ENCODE assay signal across 22 mouse cellular contexts in genomic region chr9:44713080-44713479, GRCm38 (mm10). TPM values are rescaled to one million over a fixed set of nuclear protein-coding genes. Genes with fewer than 3 reads are reported as not detected.
DNase-seq lines count a peak whose midpoint lies in the region; ATAC-seq and TF ChIP-seq lines count a peak whose summit lies in the region.
"Had no signal": no experiment of that assay in that cellular context is flagged by ENCODE, and none has a peak within 500 bp of the region (broad histone marks: within the 10 kb centered on the region; RNA-seq: fewer than 3 reads in every experiment).

No protein-coding gene starts in this region.

- H3K9me3 ChIP-seq in lung, postnatal 0 days (ENCODE audit: low read length) = no peaks in the 10 kb centered on the region
- no peaks in the 10 kb centered on the region for H3K9me3 ChIP-seq in intestine, postnatal 0 days (ENCODE audit: control insufficient read depth)
- H3K9me3 ChIP-seq: forebrain, embryonic 13.5 days; heart, embryonic 12.5 days; hindbrain, embryonic 15.5 days; limb, embryonic 13.5 days had no signal

- no peak overlapping the region for H3K4me3 ChIP-seq in lung, postnatal 0 days (ENCODE audit: low read depth, low read length)
- H3K4me3 ChIP-seq in lung, adult 2 months (replicated peaks; ENCODE audit: extremely low read depth, low read depth, low read length) = no peak overlapping the region
- H3K4me3 ChIP-seq in intestine, postnatal 0 days (ENCODE audit: low read depth, low read length) = no peak overlapping the region
- no peak overlapping the region for H3K4me3 ChIP-seq in olfactory bulb, adult 2 months (ENCODE audit: insufficient read depth, low read depth, low read length)
- H3K4me3 ChIP-seq: forebrain, embryonic 13.5 days; heart, embryonic 12.5 days; hindbrain, embryonic 15.5 days; limb, embryonic 13.5 days had no signal

- 78% methylated on average over 6 of the region's 6 CpGs for WGBS in lung, postnatal 0 days
- WGBS in lung, adult 2 months = 62% methylated on average over 6 of the region's 6 CpGs
- 58% methylated on average over 6 of the region's 6 CpGs for WGBS in intestine, postnatal 0 days
- WGBS in olfactory bulb, adult 2 months = 75% methylated on average over 6 of the region's 6 CpGs

- no peak overlapping the region for H3K27ac ChIP-seq in lung, postnatal 0 days (ENCODE audit: low read length)
- H3K27ac ChIP-seq in intestine, postnatal 0 days (ENCODE audit: low read depth, low read length) = no peak overlapping the region
- peak overlapping the region; percentile 95 for H3K27ac ChIP-seq in olfactory bulb, adult 2 months (ENCODE audit: insufficient read depth, low read depth, low read length)
- H3K27ac ChIP-seq: forebrain, embryonic 13.5 days; hindbrain, embryonic 15.5 days; limb, embryonic 13.5 days had no signal

- TF ChIP-seq CTCF in lung, postnatal 0 days (IDR thresholded peaks at IDR 0.05) = no peak
- TF ChIP-seq CTCF in lung, adult 2 months (IDR thresholded peaks at IDR 0.05; ENCODE audit: insufficient read depth, low read length) = no peak
- no peak for TF ChIP-seq CTCF in intestine, postnatal 0 days (IDR thresholded peaks at IDR 0.05; ENCODE audit: low read depth)
- no peak for TF ChIP-seq CTCF in olfactory bulb, adult 2 months (IDR thresholded peaks at IDR 0.05; ENCODE audit: insufficient read depth, low read depth, low read length)

- DNase-seq in lung, postnatal 0 days (ENCODE audit: low spot score) = peak; percentile 53
- no peak for DNase-seq in lung, adult 2 months
- DNase-seq in urinary bladder, postnatal 36 days (ENCODE audit: low spot score in 2 of 2) = peak; percentile 71 to 84
- no peak for DNase-seq in adrenal gland, postnatal 14 days
- DNase-seq: cerebellum, postnatal 25 days; gastrocnemius, postnatal 36 days; kidney, adult 2 months; kidney, postnatal 25 days; layer of hippocampus, adult 9-11 months; lung, embryonic 14.5 days had no signal

- H3K4me2 ChIP-seq in lung, postnatal 0 days (replicated peaks; ENCODE audit: low read depth, low read length) = no peak overlapping the region
- no peak overlapping the region; the same call in 1 of the 2 replicates for H3K4me2 ChIP-seq in intestine, postnatal 0 days (replicated peaks; ENCODE audit: low read depth)
- H3K4me2 ChIP-seq: forebrain, embryonic 13.5 days; heart, embryonic 12.5 days; hindbrain, embryonic 15.5 days; limb, embryonic 13.5 days; lung, embryonic 14.5 days had no signal

- 0 out of 2 replicates have a peak, but pooled peaks cover 9% of the 10 kb centered on the region for H3K36me3 ChIP-seq in lung, postnatal 0 days (ENCODE audit: insufficient read depth, low read length)
- peaks cover 28% of the 10 kb centered on the region for H3K36me3 ChIP-seq in intestine, postnatal 0 days (ENCODE audit: control insufficient read depth, insufficient read depth)

- TF ChIP-seq EP300 in lung, postnatal 0 days (IDR thresholded peaks at IDR 0.05) = no peak

- H3K27me3 ChIP-seq in lung, postnatal 0 days (replicated peaks; ENCODE audit: insufficient read depth, low read length) = no peaks in the 10 kb centered on the region
- H3K27me3 ChIP-seq in intestine, postnatal 0 days (replicated peaks; ENCODE audit: control insufficient read depth, insufficient read depth, low read length) = no peaks in the 10 kb centered on the region
- H3K27me3 ChIP-seq: forebrain, embryonic 13.5 days; heart, embryonic 12.5 days; hindbrain, embryonic 15.5 days; limb, embryonic 13.5 days had no signal

- H3K9ac ChIP-seq in lung, postnatal 0 days (replicated peaks; ENCODE audit: low read depth) = no peak overlapping the region
- H3K9ac ChIP-seq in intestine, postnatal 0 days (ENCODE audit: low read depth, low read length) = no peak overlapping the region
- H3K9ac ChIP-seq: forebrain, embryonic 13.5 days; heart, embryonic 12.5 days; hindbrain, embryonic 15.5 days; limb, embryonic 13.5 days; lung, embryonic 14.5 days had no signal

- no peaks in the 10 kb centered on the region for H3K4me1 ChIP-seq in lung, postnatal 0 days (ENCODE audit: insufficient read depth, low read depth, low read length)
- no peaks in the 10 kb centered on the region for H3K4me1 ChIP-seq in lung, adult 2 months (ENCODE audit: control insufficient read depth, insufficient read depth, low read length)
- no peaks in the 10 kb centered on the region; the same call in 1 of the 2 replicates for H3K4me1 ChIP-seq in intestine, postnatal 0 days (replicated peaks; ENCODE audit: control insufficient read depth, insufficient read depth, low read length)
- peaks cover 91% of the 10 kb centered on the region for H3K4me1 ChIP-seq in olfactory bulb, adult 2 months (ENCODE audit: control insufficient read depth, insufficient read depth, low read length)

- no peak for TF ChIP-seq POLR2A in lung, adult 2 months (IDR thresholded peaks at IDR 0.05; ENCODE audit: borderline replicate concordance, extremely low read depth, low read depth, low read length)
- no peak for TF ChIP-seq POLR2A in olfactory bulb, adult 2 months (IDR thresholded peaks at IDR 0.05; ENCODE audit: insufficient read depth, low read depth, low read length)

- ATAC-seq in lung, postnatal 0 days = 0 out of 2 replicates have a peak, but pooled peaks have one; percentile 47
- ATAC-seq in intestine, postnatal 0 days = peak; percentile 54
- no peak for ATAC-seq in CD4-positive, CD25-positive, alpha-beta regulatory T cell, adult 4 months
- ATAC-seq: forebrain, embryonic 13.5 days had no signal

RNA-seq across cellular contexts. Expression of gene Phldb1, which starts 21.9 kb away (rescaled TPM):
- 21.3 and 21.8 TPM in 2 replicates for polyA plus RNA-seq in lung, postnatal 0 days (2015; fragmentation: Nextera tagmentation; extraction: Ambion mirVana)
- 87.6 and 93.5 TPM in 2 replicates for polyA plus RNA-seq in lung, adult 2 months (2012; rRNA removed)
- 6.2 and 6.9 TPM in 2 replicates for polyA plus RNA-seq in intestine, postnatal 0 days (2015; fragmentation: Nextera tagmentation; extraction: Ambion mirVana)
- not detected in 2 replicates for polyA plus RNA-seq in olfactory bulb, adult 2 months (2012; ENCODE audit: insufficient read depth, insufficient read length, low replicate concordance, missing spikeins)
- under 1 TPM in 1 of 2 experiments, not detected in 1; 0.32 TPM for polyA plus RNA-seq in CD4-positive, CD25-positive, alpha-beta regulatory T cell, adult 4 months (2017; shearing (Covaris generic))
- 45.1 and 60.5 TPM in 2 replicates for total RNA-seq in adrenal gland, postnatal 14 days (2021)

RNA-seq across cellular contexts. Expression of gene Treh, which starts 40.0 kb away (rescaled TPM):
- not detected in 2 replicates for polyA plus RNA-seq in lung, postnatal 0 days (2015; fragmentation: Nextera tagmentation; extraction: Ambion mirVana)
- not detected in 2 replicates for polyA plus RNA-seq in lung, adult 2 months (2012; rRNA removed)
- polyA plus RNA-seq in intestine, postnatal 0 days (2015; fragmentation: Nextera tagmentation; extraction: Ambion mirVana) = 2.1 and 2.4 TPM in 2 replicates
- not detected in 2 replicates for polyA plus RNA-seq in olfactory bulb, adult 2 months (2012; ENCODE audit: insufficient read depth, insufficient read length, low replicate concordance, missing spikeins)
- polyA plus RNA-seq in CD4-positive, CD25-positive, alpha-beta regulatory T cell, adult 4 months (2017; shearing (Covaris generic)) = not detected
- not detected in 2 replicates for total RNA-seq in adrenal gland, postnatal 14 days (2021)
- total RNA-seq: ES-E14; gastrocnemius, postnatal 36 days; heart, postnatal 25 days; left cerebral cortex, postnatal 10 days; monocyte, adult 5-6 weeks had no signal
- polyA plus RNA-seq: forebrain, embryonic 13.5 days; heart, embryonic 12.5 days; hindbrain, embryonic 15.5 days; limb, embryonic 13.5 days; lung, embryonic 14.5 days; neural tube, embryonic 14.5 days had no signal

RNA-seq across cellular contexts. Expression of gene Arcn1, which starts 54.6 kb away (rescaled TPM):
- 92.3 and 104 TPM in 2 replicates for polyA plus RNA-seq in lung, postnatal 0 days (2015; fragmentation: Nextera tagmentation; extraction: Ambion mirVana)
- polyA plus RNA-seq in lung, adult 2 months (2012; rRNA removed) = 26.6 and 40.8 TPM in 2 replicates
- polyA plus RNA-seq in intestine, postnatal 0 days (2015; fragmentation: Nextera tagmentation; extraction: Ambion mirVana) = 113 and 121 TPM in 2 replicates
- polyA plus RNA-seq in olfactory bulb, adult 2 months (2012; ENCODE audit: insufficient read depth, insufficient read length, low replicate concordance, missing spikeins) = 192 TPM in 1 of 2 replicates, not detected in the other
- polyA plus RNA-seq in CD4-positive, CD25-positive, alpha-beta regulatory T cell, adult 4 months (2017; shearing (Covaris generic)) = 10 to 100 TPM; 68.0 to 77.9 TPM
- total RNA-seq in adrenal gland, postnatal 14 days (2021) = 160 and 166 TPM in 2 replicates

RNA-seq across cellular contexts. Expression of gene Ift46, which starts 54.6 kb away (rescaled TPM):
- polyA plus RNA-seq in lung, postnatal 0 days (2015; fragmentation: Nextera tagmentation; extraction: Ambion mirVana) = 81.4 and 91.7 TPM in 2 replicates
- 38.9 and 67.5 TPM in 2 replicates for polyA plus RNA-seq in lung, adult 2 months (2012; rRNA removed)
- 52.8 and 56.9 TPM in 2 replicates for polyA plus RNA-seq in intestine, postnatal 0 days (2015; fragmentation: Nextera tagmentation; extraction: Ambion mirVana)
- polyA plus RNA-seq in olfactory bulb, adult 2 months (2012; ENCODE audit: insufficient read depth, insufficient read length, low replicate concordance, missing spikeins) = not detected in 2 replicates
- 10 to 100 TPM; 55.1 to 73.7 TPM for polyA plus RNA-seq in CD4-positive, CD25-positive, alpha-beta regulatory T cell, adult 4 months (2017; shearing (Covaris generic))
- 72.1 and 82.3 TPM in 2 replicates for total RNA-seq in adrenal gland, postnatal 14 days (2021)

Comparison
In these comparisons a context has a peak if more than half of its experiments do, and no peak if none do; other contexts are left out.
1. DNase-seq: peak in lung, postnatal 0 days (single experiment) and urinary bladder, postnatal 36 days (2 of 2); none in lung, adult 2 months (single experiment) and adrenal gland, postnatal 14 days (single experiment).